Comparison of ENCODE assay signal across 8 mouse cellular contexts in the genomic region with DNA sequence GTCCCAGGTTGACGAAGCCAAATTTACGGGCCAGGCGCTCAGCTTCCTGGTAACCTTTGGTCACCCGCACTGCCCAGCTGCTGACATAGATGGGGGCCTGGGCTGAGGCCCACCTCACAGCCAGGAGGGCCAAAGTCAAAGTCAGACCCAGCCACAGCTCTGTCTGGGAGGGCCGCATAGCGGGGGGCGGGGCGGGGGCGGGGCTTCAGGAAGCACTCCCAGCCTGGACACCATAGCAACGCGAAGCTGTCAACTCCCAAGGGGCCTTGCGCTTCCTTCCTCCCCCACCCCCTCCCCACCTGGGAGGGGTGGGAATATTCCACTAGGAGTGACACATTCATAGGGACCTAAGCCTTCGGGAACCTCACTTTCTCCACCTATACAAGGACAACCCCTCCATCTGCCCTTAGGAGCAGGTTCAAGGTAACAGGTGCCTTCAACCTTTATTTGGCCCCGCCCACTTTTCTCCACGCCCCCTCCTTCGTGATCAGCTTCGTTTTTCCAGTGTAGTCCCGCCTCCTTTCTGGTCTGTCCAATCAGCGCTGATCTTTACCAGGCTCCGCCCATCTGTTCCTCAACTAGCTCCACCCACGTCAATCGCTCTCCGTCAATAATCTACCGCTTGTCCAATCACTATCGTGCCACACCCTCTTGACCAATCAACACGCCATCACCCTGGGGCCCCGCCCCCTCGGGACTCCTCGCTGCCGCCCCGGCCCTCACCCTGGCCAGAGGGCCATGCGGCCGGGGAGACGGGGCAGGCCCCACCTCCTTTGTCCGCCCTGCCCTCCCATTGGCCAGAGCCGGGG. TPM values are rescaled to one million over a fixed set of nuclear protein-coding genes. Genes with fewer than 3 reads are reported as not detected.
DNase-seq lines count a peak whose midpoint lies in the region; ATAC-seq and TF ChIP-seq lines count a peak whose summit lies in the region.

TSS of gene Pcsk4 (minus strand) at position 226 of the 809 bp plus-strand sequence.
TSS of gene Reep6 (plus strand) at position 681 of the 809 bp plus-strand sequence.

- H3K27ac ChIP-seq in cortical plate, adult 2 months (ENCODE audit: insufficient read depth, low read length), result no peak within 1 kb of the TSS

- no peaks in the 10 kb centered on the region for H3K4me1 ChIP-seq in cortical plate, adult 2 months (ENCODE audit: control insufficient read depth, insufficient read depth, low read length)

- TF ChIP-seq CTCF in cortical plate, adult 2 months (IDR thresholded peaks at IDR 0.05; ENCODE audit: extremely low read depth, insufficient read depth, low read length), result no peak

- ATAC-seq in activated CD4-positive, CD25-positive, alpha-beta regulatory T cell, adult 4 months, result peak; percentile 80
- peak; percentile 92 for ATAC-seq in megakaryocyte progenitor cell, adult 5-6 weeks (replicated peaks; ENCODE audit: poor library complexity)

- no peak for TF ChIP-seq POLR2A in cortical plate, adult 2 months (IDR thresholded peaks at IDR 0.05; ENCODE audit: extremely low read depth, insufficient read depth, low read length)

- peak; percentile 98 to 99 for DNase-seq in gastrocnemius, adult 8-10 months (ENCODE audit: low spot score in 2 of 2)
- DNase-seq in hindlimb bud, embryonic 11.5 days (ENCODE audit: extremely low spot score, low read depth, low spot score), result peak; percentile 97
- DNase-seq in left cerebral cortex, adult 8-10 months (ENCODE audit: low spot score in 2 of 2), result peak; percentile 91 to 98
- peak; percentile 92 for DNase-seq in right cerebral cortex, postnatal 14 days
- peak; percentile 96 for DNase-seq in urinary bladder, postnatal 36 days (ENCODE audit: low spot score in 2 of 2)

- peak within 1 kb of the TSS; percentile 34 for H3K4me3 ChIP-seq in cortical plate, adult 2 months (ENCODE audit: insufficient read depth, low read length)

RNA-seq across cellular contexts. Expression of gene Pcsk4, which starts in this region (rescaled TPM):
- 10 to 100 TPM in 1 of 2 experiments, 1 to 10 TPM in 1; 6.7 to 11.9 TPM for polyA plus RNA-seq in activated CD4-positive, CD25-positive, alpha-beta regulatory T cell, adult 4 months (2017; shearing (Covaris generic))
- polyA plus RNA-seq in cortical plate, adult 2 months (2012; rRNA removed), result 13.1 and 13.9 TPM in 2 replicates
- 1 to 10 TPM in 1 of 4 experiments, under 1 TPM in 3; 0.67 to 1.1 (median 0.91) TPM for total RNA-seq in gastrocnemius, adult 8-10 months (2022)
- 10 to 100 TPM in 1 of 4 experiments, 1 to 10 TPM in 3; 6.7 to 10.2 (median 8.3) TPM for total RNA-seq in left cerebral cortex, adult 8-10 months (2022)
- 5.3 and 7.0 TPM in 2 replicates for total RNA-seq in megakaryocyte progenitor cell, adult 5-6 weeks (2015)
- 0.67 and 1.8 TPM in 2 replicates for total RNA-seq in megakaryocyte progenitor cell, adult 5-6 weeks (2017)

RNA-seq across cellular contexts. Expression of gene Reep6, which starts in this region (rescaled TPM):
- not detected for polyA plus RNA-seq in activated CD4-positive, CD25-positive, alpha-beta regulatory T cell, adult 4 months (2017; shearing (Covaris generic))
- 5.7 and 6.3 TPM in 2 replicates for polyA plus RNA-seq in cortical plate, adult 2 months (2012; rRNA removed)
- total RNA-seq in gastrocnemius, adult 8-10 months (2022), result 1 to 10 TPM; 2.6 to 4.0 (median 3.2) TPM
- total RNA-seq in left cerebral cortex, adult 8-10 months (2022), result 10 to 100 TPM; 12.0 to 14.8 (median 13.6) TPM
- 2.7 and 3.8 TPM in 2 replicates for total RNA-seq in megakaryocyte progenitor cell, adult 5-6 weeks (2015)
- total RNA-seq in megakaryocyte progenitor cell, adult 5-6 weeks (2017), result 1.2 and 1.5 TPM in 2 replicates
